Mouse (Mus musculus): ENCODE measurements at regions not wholly inside any gene's neighbourhood (a gene's known extent, or its start where the extent isn't known, plus 50 kb on each side); places are given as distances from the start of the nearest gene placed in this dataset.
A peak's percentile ranks its signal among the peaks of the same experiment; 100 is the strongest.

DNA sequence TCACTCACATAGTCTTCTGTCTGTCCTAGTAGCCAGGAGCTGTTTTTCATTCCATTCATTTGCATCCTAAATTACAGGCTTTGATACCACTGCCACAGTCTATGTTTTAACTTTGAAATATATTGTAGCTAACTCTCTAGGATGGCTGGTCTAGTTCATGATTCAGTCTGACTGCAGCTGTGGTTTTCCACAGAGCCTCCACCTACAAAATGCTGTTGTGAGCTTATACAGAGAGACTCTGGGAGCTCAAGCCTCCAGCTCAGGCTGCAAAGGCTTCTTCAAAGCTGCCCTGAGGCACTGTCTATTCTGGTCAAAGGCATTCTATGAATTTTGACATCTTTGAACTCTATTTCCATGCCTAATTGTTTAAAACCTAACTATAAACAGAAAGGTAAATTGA is 2326.5 kb upstream of the Gm7489 start:
- no peak for DNase-seq (ENCODE audit: low spot score in 2 of 2)

GRCm38 (mm10) chr15:51565543-51565942 is 2319.2 kb upstream of the Gm7489 start:
- DNase-seq (ENCODE audit: low spot score in 2 of 2), result no peak

DNA sequence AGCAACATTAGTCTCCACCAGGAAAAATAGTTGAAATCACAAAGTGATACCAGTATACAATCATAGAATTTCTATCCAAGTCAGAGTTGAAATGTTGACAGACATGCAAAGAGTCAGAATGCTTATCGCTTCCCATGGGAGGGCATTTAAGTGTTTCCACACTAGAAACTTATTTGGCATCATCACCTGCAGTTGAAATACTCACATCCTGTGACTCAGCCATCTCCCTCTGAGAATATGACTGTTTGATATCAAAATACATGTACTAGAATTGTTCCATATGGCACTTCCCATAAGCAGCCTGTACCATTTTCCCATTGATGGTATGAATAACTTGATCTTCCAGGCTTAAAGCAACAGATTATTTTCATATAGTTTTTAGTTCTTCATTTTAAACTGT is 2314.1 kb upstream of the Gm7489 start:
- peak in 1 of 2 experiments; percentile 35 for DNase-seq (ENCODE audit: low spot score in 2 of 2)

DNA sequence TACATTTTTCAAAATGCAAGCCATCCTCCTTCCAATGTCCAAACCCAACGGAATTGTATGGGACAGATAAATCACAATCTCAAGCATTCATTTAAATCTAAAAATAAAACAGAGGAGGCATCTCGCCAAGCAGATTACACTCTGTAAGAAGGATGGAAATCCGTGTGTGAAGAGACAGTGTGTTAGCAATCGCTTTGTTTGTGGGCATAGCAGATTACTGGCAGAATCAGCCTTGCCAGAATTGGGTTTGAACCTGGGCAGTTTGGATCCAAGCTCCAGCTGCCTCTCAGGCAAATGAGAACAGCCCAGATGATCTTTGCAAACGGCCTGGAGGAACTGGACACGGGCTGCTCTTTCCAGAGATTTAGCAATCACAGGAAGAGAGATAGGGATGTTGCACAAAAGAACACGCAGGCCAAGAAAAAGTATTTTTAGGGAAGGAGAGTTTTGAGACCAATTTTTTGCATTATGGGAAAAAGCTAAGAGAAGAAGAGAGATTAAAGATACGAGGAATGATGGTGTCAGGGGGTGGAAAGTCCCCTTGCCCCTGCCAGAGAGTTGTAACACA is 2310.1 kb upstream of the Gm7489 start:
- peak; percentile 68 to 72 for DNase-seq (ENCODE audit: low spot score in 2 of 2)

DNA sequence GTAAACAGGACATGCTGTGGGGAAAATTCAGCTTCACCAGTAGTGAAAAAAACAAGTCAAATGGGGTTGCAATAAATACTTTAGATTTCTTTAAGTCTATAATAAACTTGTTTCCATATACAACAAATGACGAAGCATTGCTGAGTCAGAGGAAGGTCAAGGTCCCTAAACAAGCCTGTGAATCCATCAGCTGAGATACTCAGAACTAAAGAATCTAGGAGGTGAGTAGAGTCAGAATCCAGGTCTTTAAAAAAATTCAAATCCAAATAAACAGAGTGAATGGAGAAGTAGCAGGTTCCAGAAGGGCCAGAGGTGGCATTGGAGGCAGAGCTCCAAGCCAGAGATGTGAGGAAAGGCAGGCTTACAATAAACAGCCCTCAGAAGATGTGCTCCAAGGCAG is 2301.1 kb upstream of the Gm7489 start:
- DNase-seq (ENCODE audit: low spot score in 2 of 2), result no peak

GRCm38 (mm10) chr15:51586146-51586545 is 2298.6 kb upstream of the Gm7489 start:
- DNase-seq (ENCODE audit: low spot score in 2 of 2), result peak; percentile 33 to 44

GRCm38 (mm10) chr15:51591406-51592068 is 2293.2 kb upstream of the Gm7489 start:
- DNase-seq (ENCODE audit: low spot score in 2 of 2), result no peak

GRCm38 (mm10) chr15:51592069-51592435 is 2292.7 kb upstream of the Gm7489 start:
- DNase-seq (ENCODE audit: low spot score in 2 of 2), result peak; percentile 75 to 83

DNA sequence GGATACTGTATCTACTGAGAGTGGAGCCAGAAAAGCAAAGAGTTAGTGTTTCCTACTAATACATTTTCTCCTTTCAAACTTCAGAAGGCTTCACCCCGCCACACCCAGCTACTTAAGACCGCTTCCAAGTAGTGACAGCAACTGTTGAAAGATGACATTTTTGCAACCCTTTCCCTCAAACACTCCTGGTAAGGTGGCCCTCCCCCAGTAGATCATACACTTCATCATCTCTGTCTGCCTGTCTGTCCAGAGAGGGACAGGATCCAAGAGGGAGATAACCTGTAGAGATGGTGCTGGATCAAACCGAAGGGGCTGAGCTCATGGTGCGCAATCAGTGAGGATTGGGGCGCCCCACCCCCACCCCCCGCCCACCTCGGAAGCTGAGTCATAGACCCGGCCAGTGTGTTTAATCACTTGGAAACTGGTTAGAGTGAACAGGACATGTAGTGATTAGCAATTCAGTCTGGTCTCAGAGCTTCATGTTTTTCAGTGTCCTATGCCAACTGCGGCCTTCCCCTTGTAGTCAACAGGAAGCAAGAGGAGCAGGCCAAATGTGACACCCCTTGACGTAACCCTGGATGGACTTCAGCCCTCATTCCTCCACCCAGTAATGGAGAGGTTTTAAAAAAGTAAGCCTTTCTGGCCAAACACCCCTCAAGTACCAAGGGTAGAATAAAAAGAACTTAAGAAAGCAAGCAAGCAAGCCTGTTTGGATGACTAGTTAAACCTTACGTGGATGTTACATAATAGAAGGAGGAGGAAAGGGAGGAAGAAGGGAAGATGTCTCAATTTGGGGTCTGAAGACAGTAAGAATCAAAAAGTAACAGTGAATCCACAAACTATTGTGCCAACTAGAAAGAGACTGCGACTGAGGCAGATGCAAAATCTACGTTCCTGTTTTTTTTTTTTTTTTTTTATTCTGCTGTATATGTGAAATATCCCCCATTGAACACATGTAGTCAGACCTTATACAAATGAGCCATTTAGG is 2291.9 kb upstream of the Gm7489 start:
- peak; percentile 89 to 90 for DNase-seq (ENCODE audit: low spot score in 2 of 2)

DNA sequence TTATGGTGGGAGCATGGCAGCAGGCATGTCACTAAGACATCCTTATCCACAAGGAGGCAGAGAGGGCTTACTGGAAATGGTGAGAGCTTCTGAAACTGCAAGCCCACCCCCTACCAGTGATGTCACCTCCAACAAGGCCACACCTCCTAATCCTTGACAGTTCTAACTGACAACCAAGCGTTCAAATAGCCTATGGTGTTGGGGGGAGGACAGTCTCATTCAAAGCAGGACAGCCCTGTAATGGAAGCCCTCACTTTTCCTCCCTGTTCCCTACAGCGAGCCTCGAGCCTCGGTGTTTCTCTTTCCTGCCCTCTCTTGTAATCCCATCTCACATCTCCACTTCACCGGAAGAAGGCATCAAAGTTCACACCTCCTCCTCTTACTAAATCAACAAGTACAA is 2290.6 kb upstream of the Gm7489 start:
- DNase-seq (ENCODE audit: low spot score in 2 of 2), result no peak

DNA sequence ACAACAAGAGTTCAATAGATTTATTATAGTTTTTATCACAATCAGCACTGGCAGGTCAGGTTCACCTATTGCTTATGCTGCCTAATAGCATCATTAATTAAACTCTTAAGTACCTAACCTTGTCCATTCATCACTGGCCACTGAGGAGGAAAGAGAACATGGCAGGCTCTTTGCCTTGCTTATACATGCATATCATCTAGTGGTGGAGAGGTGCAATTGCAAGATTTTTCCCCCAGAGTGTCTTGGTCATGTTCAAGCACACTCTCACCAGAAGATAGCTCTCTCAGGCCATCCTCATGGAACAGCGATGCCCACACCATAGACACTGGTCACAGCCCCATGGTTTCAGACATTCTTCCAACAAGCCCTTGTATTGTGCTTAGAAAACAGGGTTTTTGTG is 2289.1 kb upstream of the Gm7489 start:
- DNase-seq (ENCODE audit: low spot score in 2 of 2), result peak; percentile 15 to 29

- DNase-seq (ENCODE audit: low spot score in 2 of 2), result no peak
These were observed 2286.9 kb upstream of the Gm7489 start for GRCm38 (mm10) chr15:51597841-51598240.

- no peak for DNase-seq (ENCODE audit: low spot score in 2 of 2)
These were observed 2283.4 kb upstream of the Gm7489 start for GRCm38 (mm10) chr15:51601128-51601855.

- DNase-seq (ENCODE audit: low spot score in 2 of 2), result no peak
These were observed 2263.3 kb upstream of the Gm7489 start for GRCm38 (mm10) chr15:51621455-51621854.

DNA sequence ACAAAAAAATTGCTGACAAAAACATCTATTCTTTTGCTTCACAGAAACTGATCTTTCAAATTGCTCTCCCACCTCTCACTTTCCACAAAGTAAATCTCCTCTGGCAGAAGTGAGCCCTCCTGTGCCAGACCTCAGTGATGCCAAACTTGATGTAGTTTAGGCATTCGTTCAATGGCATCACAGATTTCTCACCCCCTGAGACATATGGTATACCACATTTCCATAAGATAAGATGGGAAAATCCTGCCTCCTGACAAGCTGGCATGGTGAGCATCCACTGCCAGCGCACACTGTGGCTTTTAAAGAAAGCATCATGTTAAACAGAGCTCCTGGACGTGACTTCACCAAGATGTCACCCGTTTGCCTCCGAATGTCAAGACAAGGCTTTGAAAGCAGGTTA is 2257.2 kb upstream of the Gm7489 start:
- DNase-seq (ENCODE audit: low spot score in 2 of 2), result no peak

- DNase-seq (ENCODE audit: low spot score in 2 of 2), result no peak
These were observed 2256.2 kb upstream of the Gm7489 start for GRCm38 (mm10) chr15:51628518-51628917.

- DNase-seq (ENCODE audit: low spot score in 2 of 2), result no peak
These were observed 2252.8 kb upstream of the Gm7489 start for GRCm38 (mm10) chr15:51631881-51632280.

GRCm38 (mm10) chr15:51633068-51633467 is 2251.6 kb upstream of the Gm7489 start:
- no peak for DNase-seq (ENCODE audit: low spot score in 2 of 2)

DNA sequence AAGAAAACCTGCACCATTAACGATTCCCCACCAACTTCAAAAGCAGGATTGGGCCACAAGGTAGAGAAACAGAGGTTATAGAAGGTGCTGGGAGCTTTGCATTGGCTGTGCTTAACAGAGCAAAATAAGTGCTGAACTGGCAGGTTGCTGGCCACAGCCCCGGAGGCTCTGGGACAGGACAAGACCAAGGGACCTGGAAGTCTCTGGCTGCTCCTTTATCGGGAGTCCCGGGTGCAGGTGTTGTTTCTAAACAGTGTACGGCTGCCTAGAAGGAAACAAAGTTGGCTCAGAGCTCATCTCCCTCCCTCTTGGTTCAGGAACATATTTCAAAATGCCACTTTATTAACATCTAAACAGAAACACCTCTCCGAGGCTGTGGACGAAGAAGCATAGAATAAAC is 2250.0 kb upstream of the Gm7489 start:
- DNase-seq (ENCODE audit: low spot score in 2 of 2), result no peak

DNA sequence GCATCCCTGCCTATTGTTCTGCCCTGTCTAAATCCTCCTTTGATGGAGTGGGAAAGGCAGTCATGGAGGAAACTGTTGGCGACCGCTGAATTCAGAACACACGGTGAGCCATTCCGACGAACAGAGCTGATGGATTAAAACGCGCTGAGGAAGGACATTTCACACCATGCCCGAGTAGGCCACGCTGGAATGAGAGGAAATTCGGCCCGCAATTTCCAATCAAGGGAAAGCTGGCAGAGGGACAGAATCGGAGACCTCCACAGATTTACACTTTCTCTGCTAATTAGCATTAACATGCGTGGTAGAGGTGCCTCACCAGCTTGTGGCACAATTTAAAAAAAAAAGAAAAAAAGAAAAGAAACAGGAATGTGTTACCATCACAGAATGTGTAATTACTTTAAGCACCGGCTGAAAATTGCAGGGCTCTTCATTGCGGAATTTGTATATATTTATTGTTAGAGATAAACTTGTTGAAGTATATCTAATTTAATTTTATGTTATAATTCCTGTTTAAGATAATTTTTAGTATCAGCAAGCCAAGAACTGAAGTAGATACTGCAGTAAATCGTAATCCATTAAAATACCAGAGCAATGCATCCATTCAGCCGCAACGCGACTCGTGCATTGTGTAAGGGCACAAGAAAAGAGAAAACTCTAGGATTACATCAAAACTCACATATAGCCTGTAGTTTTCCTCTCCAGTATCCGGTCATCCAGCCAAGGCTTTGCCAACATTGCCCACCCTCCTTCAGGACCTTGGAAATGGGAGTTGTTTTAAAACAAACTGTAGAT is 2249.4 kb upstream of the Gm7489 start:
- no peak for DNase-seq (ENCODE audit: low spot score in 2 of 2)

DNA sequence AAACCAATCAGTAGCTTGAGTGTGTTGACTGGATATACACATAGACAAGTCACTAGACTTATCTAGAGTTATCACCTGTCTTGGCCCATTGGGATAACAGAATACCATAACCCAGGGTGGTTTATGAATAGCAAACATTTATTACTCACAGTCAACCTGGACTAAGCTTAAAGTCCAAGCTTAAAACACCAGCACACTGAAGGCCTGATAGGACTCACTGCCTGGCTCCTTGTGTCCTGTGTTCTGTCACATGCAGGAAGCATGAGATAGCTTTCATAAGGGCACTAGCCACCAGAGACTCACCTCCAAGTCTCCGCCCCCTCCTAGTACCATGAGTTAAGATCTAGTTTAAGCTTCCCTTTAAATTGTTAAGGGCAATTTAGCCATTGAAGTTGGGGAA is 2247.1 kb upstream of the Gm7489 start:
- no peak for DNase-seq (ENCODE audit: low spot score in 2 of 2)
